Mouse (Mus musculus) heart, adult 2 months (tissue): ENCODE results near the gene Zbtb34. TPM values are rescaled to one million over a fixed set of nuclear protein-coding genes. Genes with fewer than 3 reads are reported as not detected.
A peak's percentile ranks its signal among the peaks of the same experiment; 100 is the strongest.

Experiments
- DNase-seq, 2 experiments: peaks; one replicate each; pipeline ENCODE4 v3.0.0; 2021
- H3K27ac ChIP-seq: fragments of 200-600 bp; 2 replicates; pipeline ENCODE4 v1.8.1; 2022
- H3K27me3 ChIP-seq: fragments of 200-500 bp; 2 replicates; pipeline ENCODE4 v1.6.1; 2012; ENCODE audit warnings: mild to moderate bottlenecking, low read length, inconsistent platforms, mixed read lengths; ENCODE audit not compliant: control insufficient read depth, insufficient read depth
- H3K36me3 ChIP-seq: fragments of 200-500 bp; 2 replicates; pipeline ENCODE4 v1.6.1; 2012; ENCODE audit warnings: low read length, inconsistent platforms; ENCODE audit not compliant: control insufficient read depth, insufficient read depth
- H3K4me1 ChIP-seq: fragments of 200-500 bp; 2 replicates; pipeline ENCODE4 v1.6.1; 2011; ENCODE audit warnings: low read length; ENCODE audit not compliant: control insufficient read depth, insufficient read depth
- H3K4me3 ChIP-seq: fragments of 200-600 bp; 2 replicates; pipeline ENCODE4 v1.8.1; 2022
- H3K79me2 ChIP-seq: fragments of 200-500 bp; replicated peaks from 2 replicates; pipeline ENCODE4 v1.6.1; 2012; ENCODE audit warnings: mild to moderate bottlenecking, inconsistent platforms, low read length, moderate library complexity, mixed read lengths; ENCODE audit not compliant: control insufficient read depth, insufficient read depth
- H3K9ac ChIP-seq: fragments of 200-500 bp; 2 replicates; pipeline ENCODE4 v1.6.1; 2012; ENCODE audit warnings: low read depth, mild to moderate bottlenecking, control low read depth, inconsistent platforms, low read length, mixed read lengths
- CTCF ChIP-seq: fragments of 200-600 bp; IDR thresholded peaks from 2 replicates; pipeline ENCODE4 v1.8.1; 2022; ENCODE audit warnings: antibody characterized with exemption, mild to moderate bottlenecking, moderate library complexity
- EP300 ChIP-seq: fragments of 200-500 bp; IDR thresholded peaks from 2 replicates; pipeline ENCODE4 v1.6.1; 2011; ENCODE audit warnings: low read depth, low read length, control low read depth; ENCODE audit not compliant: insufficient read depth
- POLR2A ChIP-seq: fragments of 200-500 bp; IDR thresholded peaks from 2 replicates; pipeline ENCODE4 v1.6.1; 2011; ENCODE audit warnings: mild to moderate bottlenecking, low read depth, low read length, control low read depth; ENCODE audit not compliant: insufficient read depth
- WGBS: fragments of 180-500 bp; shearing (Covaris S2); methylation state at CpG from one replicate; pipeline ENCODE4 v1.1.7; 2018; 5-methylcytosine and 5-hydroxymethylcytosine counted together
- intact Hi-C: fragments of 180-260 bp; cut with DNase I; formaldehyde crosslinking; loops from one replicate; pipeline ENCODE4 v1.15.1; 2025
- polyA plus RNA-seq: library from polyadenylated mRNA; depleted of rRNA; stranded (reverse); fragments of >200 nt; gene quantifications from 2 replicates; pipeline ENCODE4 v1.2.3, GENCODE M21; 2012
- total RNA-seq, 2 experiments: library from RNA; stranded (reverse); gene quantifications; 2 replicates each; pipeline ENCODE4 v1.2.3; 2021

Zbtb34 gene
- total and polyA plus RNA-seq, 3 experiments, result 5.0 to 7.3 (median 5.7) TPM

GRCm38 (mm10) chr2:33467546-33468465, 36.7 kb upstream of the Zbtb34 start:
- peak overlapping the region; percentile 87 for H3K4me3 ChIP-seq

GRCm38 (mm10) chr2:33465966-33466365, 34.8 kb upstream of the Zbtb34 start:
- WGBS, result 12% methylated on average over 4 of the region's 4 CpGs
- no peaks in the 10 kb centered on the region for H3K27me3 ChIP-seq
- intact Hi-C loops, result loop anchor here (5.0 kb wide), 1 partner anchor 34 kb away; the partner anchor contains the start of gene Zbtb34
- peaks cover 3% of the 10 kb centered on the region; the same call in 1 of the 2 replicates for H3K79me2 ChIP-seq
- peak in 1 of 2 experiments; percentile 40 for DNase-seq
- TF ChIP-seq POLR2A (no peak), EP300 (no peak), CTCF (no peak)
- H3K9ac ChIP-seq, result no peak overlapping the region; the same call in 1 of the 2 replicates
- H3K27ac ChIP-seq, result no peak overlapping the region
- peaks cover 14% of the 10 kb centered on the region for H3K36me3 ChIP-seq
- H3K4me3 ChIP-seq, result no peak overlapping the region
- peaks cover 10% of the 10 kb centered on the region for H3K4me1 ChIP-seq

More at GRCm38 (mm10) chr2:33467546-33468465, 36.7 kb upstream of the Zbtb34 start:
- peak in 1 of 2 experiments; percentile 20 for DNase-seq
- peaks cover 3% of the 10 kb centered on the region; the same call in 1 of the 2 replicates for H3K79me2 ChIP-seq
- H3K36me3 ChIP-seq, result peaks cover 14% of the 10 kb centered on the region
- H3K4me1 ChIP-seq, result peaks cover 10% of the 10 kb centered on the region
- H3K27ac ChIP-seq, result peak overlapping the region; percentile 90
- no peaks in the 10 kb centered on the region for H3K27me3 ChIP-seq
- intact Hi-C loops, result loop anchor here (5.0 kb wide), 1 partner anchor 36 kb away; the partner anchor contains the start of gene Zbtb34
- TF ChIP-seq CTCF (no peak), EP300 (no peak), POLR2A (no peak)
- H3K9ac ChIP-seq, result peak overlapping the region; percentile 95
- WGBS, result 3% methylated on average over 57 of the region's 57 CpGs

- Histone ChIP-seq H3K27me3 (no peaks in the 10 kb centered on the region), H3K27ac (no peak overlapping the region), H3K4me1 (peaks cover 10% of the 10 kb centered on the region), H3K4me3 (no peak overlapping the region), H3K36me3 (peaks cover 14% of the 10 kb centered on the region), H3K9ac (no peak overlapping the region), H3K79me2 (peaks cover 3% of the 10 kb centered on the region; the same call in 1 of the 2 replicates)
- TF ChIP-seq CTCF (no peak), EP300 (no peak), POLR2A (no peak)
- 71% methylated on average over 5 of the region's 5 CpGs for WGBS
- no peak for DNase-seq
- intact Hi-C loops, result loop anchor here (5.0 kb wide), 1 partner anchor 33 kb away; the partner anchor contains the start of gene Zbtb34
Measured at GRCm38 (mm10) chr2:33465215-33465614, 34.1 kb upstream of the Zbtb34 start.

- peaks cover 13% of the 10 kb centered on the region for H3K36me3 ChIP-seq
- no peak overlapping the region for H3K4me3 ChIP-seq
- H3K27me3 ChIP-seq, result no peaks in the 10 kb centered on the region
- H3K79me2 ChIP-seq, result peaks cover 4% of the 10 kb centered on the region; the same call in 1 of the 2 replicates
- H3K27ac ChIP-seq, result no peak overlapping the region
- H3K9ac ChIP-seq, result no peak overlapping the region
- intact Hi-C loops, result no loop called here
- WGBS, result 87% methylated on average over 7 of the region's 7 CpGs
- H3K4me1 ChIP-seq, result peaks cover 7% of the 10 kb centered on the region
- TF ChIP-seq EP300, result no peak
- DNase-seq, result no peak
Measured at GRCm38 (mm10) chr2:33462066-33462465, 30.9 kb upstream of the Zbtb34 start.

- no peak overlapping the region for H3K4me3 ChIP-seq
- no peak for DNase-seq
- WGBS, result 100% methylated on average over 1 of the region's 1 CpGs
- intact Hi-C loops, result no loop called here
- TF ChIP-seq EP300, result no peak
- TF ChIP-seq POLR2A, result no peak
- TF ChIP-seq CTCF, result no peak
- H3K27ac ChIP-seq, result no peak overlapping the region
- peaks cover 6% of the 10 kb centered on the region for H3K36me3 ChIP-seq
- H3K27me3 ChIP-seq, result no peaks in the 10 kb centered on the region
- peaks cover 6% of the 10 kb centered on the region for H3K4me1 ChIP-seq
- H3K79me2 ChIP-seq, result peaks cover 4% of the 10 kb centered on the region
- H3K9ac ChIP-seq, result no peak overlapping the region
Measured at GRCm38 (mm10) chr2:33461066-33461465, 29.9 kb upstream of the Zbtb34 start.

- 50% methylated on average over 4 of the region's 4 CpGs for WGBS
Measured at GRCm38 (mm10) chr2:33459660-33460059, 28.5 kb upstream of the Zbtb34 start.

More at GRCm38 (mm10) chr2:33459660-33460059, 28.5 kb upstream of the Zbtb34 start:
- no peak overlapping the region for H3K4me3 ChIP-seq
- H3K27ac ChIP-seq, result no peak overlapping the region
- H3K36me3 ChIP-seq, result peaks cover 2% of the 10 kb centered on the region; the same call in 1 of the 2 replicates
- TF ChIP-seq POLR2A, result no peak
- TF ChIP-seq CTCF, result no peak
- TF ChIP-seq EP300, result no peak
- DNase-seq, result no peak
- H3K27me3 ChIP-seq, result no peaks in the 10 kb centered on the region
- no peak overlapping the region for H3K9ac ChIP-seq
- H3K79me2 ChIP-seq, result peaks cover 2% of the 10 kb centered on the region
- intact Hi-C loops, result no loop called here
- no peaks in the 10 kb centered on the region; the same call in 1 of the 2 replicates for H3K4me1 ChIP-seq
